Mouse (Mus musculus) myocyte (in vitro differentiated cells): ENCODE results near the gene Atl3. TPM values are rescaled to one million over a fixed set of nuclear protein-coding genes. Genes with fewer than 3 reads are reported as not detected.
"Not testable (repeated sequence)": the region's sequence is repeated elsewhere in the genome, so short reads cannot be mapped to it uniquely, and the experiment has no call there.

Experiments used
- H3K27me3 ChIP-seq: one replicate; pipeline ENCODE4 v1.6.1; 2011; ENCODE audit not compliant: control insufficient read depth, insufficient read depth, insufficient read length
- H3K36me3 ChIP-seq: one replicate; pipeline ENCODE4 v1.6.1; 2011; ENCODE audit not compliant: control insufficient read depth, insufficient read depth
- H3K4me2 ChIP-seq: one replicate; pipeline ENCODE4 v1.6.1; 2011; ENCODE audit warnings: low read depth, control low read depth
- H3K4me3 ChIP-seq: one replicate; pipeline ENCODE4 v1.5.1; 2011; ENCODE audit warnings: mild to moderate bottlenecking, control low read depth, moderate library complexity
- H3K79me2 ChIP-seq: one replicate; pipeline ENCODE4 v1.6.1; 2011; ENCODE audit not compliant: control insufficient read depth, insufficient read depth
- H3ac ChIP-seq: one replicate; pipeline ENCODE4 v1.6.1; 2011; ENCODE audit not compliant: control insufficient read depth, insufficient read length
- CEBPB ChIP-seq: IDR thresholded peaks from 2 replicates; pipeline ENCODE4 v1.6.1; 2011; ENCODE audit warnings: mild to moderate bottlenecking, moderate library complexity; ENCODE audit not compliant: poor library complexity, insufficient read depth, severe bottlenecking
- E2F4 ChIP-seq: IDR thresholded peaks from one replicate; pipeline ENCODE4 v1.6.1; 2011; ENCODE audit warnings: mild to moderate bottlenecking, control low read depth, moderate library complexity; ENCODE audit not compliant: insufficient read depth
- MAX ChIP-seq: IDR thresholded peaks from one replicate; pipeline ENCODE4 v1.6.1; 2011; ENCODE audit warnings: low read depth, mild to moderate bottlenecking, control low read depth
- MYOD1 ChIP-seq, 3 experiments: IDR thresholded peaks; one replicate each; pipeline ENCODE4 v1.6.1; 2011; ENCODE audit warnings: control low read depth in 2 of 3, low read depth in 2 of 3, mild to moderate bottlenecking in 2 of 3, moderate library complexity in 1 of 3; ENCODE audit not compliant: insufficient read length in 2 of 3, control insufficient read depth in 1 of 3
- MYOG ChIP-seq, 3 experiments: IDR thresholded peaks; one replicate each; pipeline ENCODE4 v1.6.1; 2011; ENCODE audit warnings: control low read depth in 2 of 3, low read depth in 2 of 3, mild to moderate bottlenecking in 2 of 3; ENCODE audit not compliant: insufficient read length in 2 of 3, control insufficient read depth in 1 of 3, insufficient read depth in 1 of 3
- POLR2AphosphoS2 ChIP-seq: IDR thresholded peaks from one replicate; pipeline ENCODE4 v1.6.1; 2011; ENCODE audit warnings: low read depth, control low read depth; ENCODE audit not compliant: insufficient read length
- REST ChIP-seq: IDR thresholded peaks from one replicate; pipeline ENCODE4 v1.6.1; 2011; ENCODE audit warnings: mild to moderate bottlenecking, control low read depth, moderate library complexity; ENCODE audit not compliant: insufficient read depth, insufficient read length
- SRF ChIP-seq: IDR thresholded peaks from one replicate; pipeline ENCODE4 v1.6.1; 2011; ENCODE audit warnings: low read depth; ENCODE audit not compliant: control insufficient read depth, insufficient read length
- TCF3 ChIP-seq: IDR thresholded peaks from one replicate; pipeline ENCODE4 v1.6.1; 2011; ENCODE audit warnings: low read depth, control low read depth; ENCODE audit not compliant: insufficient read length
- USF1 ChIP-seq: IDR thresholded peaks from one replicate; pipeline ENCODE4 v1.6.1; 2011; ENCODE audit warnings: low read depth, mild to moderate bottlenecking, control low read depth, moderate library complexity
- polyA plus RNA-seq: library from polyadenylated mRNA; unstranded; fragments of >200 nt; fragmentation: generic; extraction: Trizol; gene quantifications from one replicate; pipeline ENCODE4 v1.2.1, GENCODE M21; 2012; ENCODE audit warnings: missing spikeins

Atl3 gene
- polyA plus RNA-seq, 1 experiment = 14.4 TPM

- peak overlapping the region; percentile 59 for H3K4me2 ChIP-seq
- H3K79me2 ChIP-seq = peaks cover 46% of the 10 kb centered on the region
- H3K36me3 ChIP-seq = no peaks in the 10 kb centered on the region
- peak overlapping the region; percentile 77 for H3ac ChIP-seq
- peak overlapping the region; percentile 83 for H3K4me3 ChIP-seq
- TF ChIP-seq CEBPB = 0 out of 2 replicates have a peak, but pooled peaks have one; percentile 32
- TF ChIP-seq MYOD1 (IDR thresholded peaks at IDR 0.05; ENCODE audit: control insufficient read depth in 1 of 3, insufficient read length in 2 of 3, low read depth in 2 of 3) = no peak
- no peaks in the 10 kb centered on the region for H3K27me3 ChIP-seq
Measured at GRCm38 (mm10) chr19:7495221-7496038, 1.6 kb downstream of the Atl3 start.

GRCm38 (mm10) chr19:7496070-7496469 lies 2.2 kb downstream of the Atl3 start:
- not testable (repeated sequence) for H3K36me3 ChIP-seq, H3ac ChIP-seq, H3K27me3 ChIP-seq
- Histone ChIP-seq H3K4me3 (peak overlapping the region; percentile 83), H3K4me2 (peak overlapping the region; percentile 59), H3K79me2 (peaks cover 53% of the 10 kb centered on the region)

GRCm38 (mm10) chr19:7498816-7499215 lies 5.0 kb downstream of the Atl3 start:
- TF ChIP-seq TCF3 = no peak
- no peak for TF ChIP-seq USF1
- Histone ChIP-seq H3K36me3 (no peaks in the 10 kb centered on the region), H3K79me2 (peaks cover 74% of the 10 kb centered on the region), H3K4me3 (no peak overlapping the region), H3K4me2 (no peak overlapping the region), H3ac (no peak overlapping the region), H3K27me3 (no peaks in the 10 kb centered on the region)

GRCm38 (mm10) chr19:7500701-7501100 lies 6.9 kb downstream of the Atl3 start:
- Histone ChIP-seq H3K4me2 (no peak overlapping the region), H3K36me3 (no peaks in the 10 kb centered on the region), H3ac (no peak overlapping the region), H3K4me3 (no peak overlapping the region), H3K79me2 (peaks cover 82% of the 10 kb centered on the region), H3K27me3 (no peaks in the 10 kb centered on the region)
- TF ChIP-seq POLR2AphosphoS2 (no peak), REST (no peak), MAX (no peak)

- H3K4me3 ChIP-seq = no peak overlapping the region
- no peaks in the 10 kb centered on the region for H3K36me3 ChIP-seq
- no peak overlapping the region for H3K4me2 ChIP-seq
- TF ChIP-seq MYOG (IDR thresholded peaks at IDR 0.05; ENCODE audit: control insufficient read depth in 1 of 3, insufficient read depth in 1 of 3, insufficient read length in 2 of 3, low read depth in 2 of 3) (no peak), SRF (no peak), MYOD1 (IDR thresholded peaks at IDR 0.05; ENCODE audit: control insufficient read depth in 1 of 3, insufficient read length in 2 of 3, low read depth in 2 of 3) (no peak)
- H3ac ChIP-seq = no peak overlapping the region
- H3K79me2 ChIP-seq = peaks cover 83% of the 10 kb centered on the region
- no peaks in the 10 kb centered on the region for H3K27me3 ChIP-seq
Measured at GRCm38 (mm10) chr19:7502432-7502831, 8.6 kb downstream of the Atl3 start.

GRCm38 (mm10) chr19:7506321-7506720 lies 12.5 kb downstream of the Atl3 start:
- Histone ChIP-seq H3K36me3 (peaks cover 3% of the 10 kb centered on the region), H3K4me2 (no peak overlapping the region), H3K4me3 (no peak overlapping the region), H3K27me3 (no peaks in the 10 kb centered on the region), H3K79me2 (peaks cover 64% of the 10 kb centered on the region), H3ac (no peak overlapping the region)
- TF ChIP-seq CEBPB = peak; percentile 47; the same call in 1 of the 2 replicates
- no peak for TF ChIP-seq MYOD1 (IDR thresholded peaks at IDR 0.05; ENCODE audit: control insufficient read depth in 1 of 3, insufficient read length in 2 of 3, low read depth in 2 of 3)

GRCm38 (mm10) chr19:7508026-7508425 lies 14.2 kb downstream of the Atl3 start:
- Histone ChIP-seq H3K4me3 (no peak overlapping the region), H3K36me3 (peaks cover 5% of the 10 kb centered on the region), H3K4me2 (no peak overlapping the region), H3K79me2 (peaks cover 49% of the 10 kb centered on the region), H3K27me3 (no peaks in the 10 kb centered on the region), H3ac (no peak overlapping the region)
- no peak for TF ChIP-seq E2F4
- TF ChIP-seq POLR2AphosphoS2 = no peak
- no peak for TF ChIP-seq REST
